Mouse (Mus musculus) intestine, embryonic 14.5 days (tissue): ENCODE results near the gene Asic1. TPM values are rescaled to one million over a fixed set of nuclear protein-coding genes. Genes with fewer than 3 reads are reported as not detected.

Experiments
- ATAC-seq: fragments of 200-750 bp; cut with Nextera tagmentation; replicated peaks from 2 replicates; pipeline ENCODE4 v1.8.0; 2017; ENCODE audit warnings: low read depth, moderate number of reproducible peaks, moderate TSS enrichment, moderate library complexity; ENCODE audit not compliant: low FRiP score, low TSS enrichment
- DNase-seq: peaks from one replicate; pipeline ENCODE4 v3.0.0-alpha.2; 2018; ENCODE audit warnings: low spot score
- H3K27ac ChIP-seq: fragments of 300-500 bp; sonication (generic); 2 replicates; pipeline ENCODE4 v1.5.1; 2014; ENCODE audit warnings: low read depth, mild to moderate bottlenecking, control low read depth
- H3K27me3 ChIP-seq: fragments of 300-500 bp; sonication (generic); replicated peaks from 2 replicates; pipeline ENCODE4 v1.6.1; 2014; ENCODE audit warnings: low read length, control low read depth; ENCODE audit not compliant: control insufficient read depth, insufficient read depth
- H3K36me3 ChIP-seq: fragments of 300-500 bp; sonication (generic); 2 replicates; pipeline ENCODE4 v1.6.1; 2014; ENCODE audit warnings: low read length, control low read depth; ENCODE audit not compliant: control insufficient read depth, insufficient read depth
- H3K4me1 ChIP-seq: fragments of 300-500 bp; sonication (generic); replicated peaks from 2 replicates; pipeline ENCODE4 v1.6.1; 2014; ENCODE audit warnings: low read length, control low read depth, mixed read lengths; ENCODE audit not compliant: control insufficient read depth, insufficient read depth
- H3K4me2 ChIP-seq: fragments of 300-500 bp; sonication (generic); 2 replicates; pipeline ENCODE4 v1.6.1; 2014; ENCODE audit warnings: low read length
- H3K4me3 ChIP-seq: fragments of 300-500 bp; sonication (generic); 2 replicates; pipeline ENCODE4 v1.5.1; 2014; ENCODE audit warnings: low read depth, low read length, control low read depth, mixed read lengths
- H3K9ac ChIP-seq: fragments of 300-500 bp; sonication (generic); 2 replicates; pipeline ENCODE4 v1.6.1; 2014; ENCODE audit warnings: mild to moderate bottlenecking, low read length
- H3K9me3 ChIP-seq: fragments of 300-500 bp; sonication (generic); 2 replicates; pipeline ENCODE4 v1.6.1; 2016; ENCODE audit warnings: low read length, control low read depth; ENCODE audit not compliant: control insufficient read depth
- WGBS: fragments of 180-500 bp; shearing (Covaris S2); extraction: QIAGEN DNeasy Blood & Tissue Kit; methylation state at CpG from one replicate; pipeline ENCODE4 v1.1.7; 2014; 5-methylcytosine and 5-hydroxymethylcytosine counted together
- polyA plus RNA-seq: library from polyadenylated mRNA; unstranded; fragments of >200 nt; fragmentation: Nextera tagmentation; extraction: Ambion mirVana; gene quantifications from 2 replicates; pipeline ENCODE4 v1.2.1, GENCODE M21; 2014

Gene Asic1
- polyA plus RNA-seq, 1 experiment from 2014 or later, result 1.7 TPM

- ATAC-seq, result no peak
- 88% methylated on average over 12 of the region's 12 CpGs for WGBS
Measured at GRCm38 (mm10) chr15:99716814-99717213, 46.6 kb downstream of the Asic1 start.

DNA sequence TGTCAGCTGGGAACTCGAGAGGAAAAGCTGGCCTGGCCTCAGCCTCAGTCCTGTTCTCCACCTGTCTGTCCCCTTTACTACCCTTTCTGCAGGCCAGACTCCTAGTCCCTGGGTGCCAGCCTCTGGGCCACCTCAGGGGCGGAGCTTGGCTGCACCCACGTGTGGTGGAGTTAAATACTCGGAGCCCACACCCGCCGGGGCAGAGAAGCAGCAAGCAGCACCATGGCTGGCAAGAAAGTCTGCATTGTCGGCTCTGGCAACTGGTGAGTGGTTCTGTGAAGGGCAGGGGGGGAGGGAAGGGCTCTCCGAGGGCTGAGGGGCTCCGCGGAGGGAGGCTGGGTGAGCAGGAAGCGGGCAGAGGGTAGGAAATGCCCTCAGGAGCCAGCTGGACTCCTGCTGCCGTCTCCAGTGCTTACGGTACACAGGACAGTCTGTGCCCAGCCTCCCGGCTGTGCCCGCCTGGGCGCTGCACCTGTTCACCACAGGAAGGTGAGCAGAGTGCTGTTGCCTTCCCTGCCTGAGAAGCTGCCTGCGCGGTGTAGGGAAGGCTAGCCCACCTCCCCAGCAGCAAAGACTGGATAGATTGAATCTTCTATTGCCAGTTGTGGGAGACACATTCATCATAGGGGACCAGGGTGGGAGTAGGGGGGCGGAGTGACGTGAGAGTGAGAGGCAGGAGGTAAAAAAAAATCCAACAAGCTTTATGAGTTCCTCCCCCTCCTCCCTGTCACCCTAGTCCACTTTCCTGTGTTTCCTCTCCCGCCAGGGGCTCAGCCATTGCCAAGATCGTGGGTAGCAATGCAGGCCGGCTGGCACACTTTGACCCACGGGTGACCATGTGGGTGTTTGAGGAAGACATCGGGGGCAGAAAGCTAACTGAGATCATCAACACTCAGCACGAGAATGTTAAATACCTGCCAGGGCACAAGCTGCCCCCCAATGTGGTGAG lies 47.5 kb downstream of the Asic1 start, which contains the start of gene Gpd1:
Gpd1 (plus strand) TSS at position 130 of the 949 bp plus-strand sequence.
- no peak within 1 kb of the TSS for H3K4me2 ChIP-seq
- ATAC-seq (no peak), DNase-seq (no peak)
- no peak within 1 kb of the TSS for H3K27ac ChIP-seq
- peaks cover 24% of the 10 kb centered on the region for H3K36me3 ChIP-seq
- no peak within 1 kb of the TSS for H3K4me3 ChIP-seq
- no peak within 1 kb of the TSS for H3K9ac ChIP-seq
- H3K9me3 ChIP-seq, result no peaks in the 10 kb centered on the region
- no peaks in the 10 kb centered on the region for H3K4me1 ChIP-seq
- WGBS, result 66% methylated on average over 26 of the region's 26 CpGs
- H3K27me3 ChIP-seq, result no peaks in the 10 kb centered on the region

More at GRCm38 (mm10) chr15:99716814-99717213, 46.6 kb downstream of the Asic1 start:
- Histone ChIP-seq H3K9ac (no peak overlapping the region), H3K4me1 (no peaks in the 10 kb centered on the region), H3K27ac (no peak overlapping the region), H3K4me3 (no peak overlapping the region), H3K4me2 (no peak overlapping the region), H3K9me3 (no peaks in the 10 kb centered on the region), H3K27me3 (no peaks in the 10 kb centered on the region), H3K36me3 (peaks cover 33% of the 10 kb centered on the region)
- no peak for DNase-seq

DNA sequence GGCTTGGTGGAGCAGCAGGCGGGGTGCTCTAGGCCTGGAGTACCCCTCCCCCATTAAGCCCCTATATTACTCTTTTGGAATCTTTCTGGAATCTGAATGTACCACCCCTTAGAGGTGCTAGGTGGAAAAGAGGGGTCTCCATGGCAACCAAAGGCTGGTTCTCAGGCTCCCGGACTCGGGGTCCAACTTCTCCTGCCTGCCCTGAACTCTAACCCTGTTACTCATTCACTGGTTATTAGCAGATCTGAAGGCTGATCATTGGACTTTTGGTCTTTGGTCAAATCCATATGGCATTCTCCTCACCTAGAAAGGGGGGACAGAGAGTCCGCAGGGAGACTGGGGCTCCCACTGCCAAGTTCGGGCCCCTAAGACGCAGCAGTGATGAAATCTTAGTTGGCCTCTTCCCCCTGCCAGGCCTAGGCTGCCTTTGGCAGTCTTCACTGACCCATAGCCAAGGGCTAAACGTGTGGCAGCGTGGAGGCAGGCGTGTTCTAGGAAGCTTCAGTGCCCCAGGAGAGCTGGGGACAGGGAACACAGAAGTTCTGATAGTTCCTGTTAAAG lies 48.4 kb downstream of the Asic1 start:
- WGBS, result 88% methylated on average over 9 of the region's 9 CpGs

GRCm38 (mm10) chr15:99719865-99720264 lies 49.7 kb downstream of the Asic1 start:
- no peak for DNase-seq
- Histone ChIP-seq H3K9ac (no peak overlapping the region), H3K4me2 (no peak overlapping the region), H3K27me3 (no peaks in the 10 kb centered on the region), H3K36me3 (peaks cover 7% of the 10 kb centered on the region; the same call in 1 of the 2 replicates), H3K27ac (no peak overlapping the region), H3K4me1 (peaks cover 11% of the 10 kb centered on the region), H3K9me3 (no peaks in the 10 kb centered on the region), H3K4me3 (no peak overlapping the region)
- WGBS, result 71% methylated on average over 8 of the region's 8 CpGs
- no peak for ATAC-seq

More for the DNA sequence above, 48.4 kb downstream of the Asic1 start:
- no peaks in the 10 kb centered on the region for H3K27me3 ChIP-seq
- H3K36me3 ChIP-seq, result peaks cover 16% of the 10 kb centered on the region
- H3K27ac ChIP-seq, result no peak overlapping the region
- no peak for DNase-seq
- H3K9me3 ChIP-seq, result no peaks in the 10 kb centered on the region
- peaks cover 2% of the 10 kb centered on the region for H3K4me1 ChIP-seq
- no peak overlapping the region for H3K9ac ChIP-seq
- H3K4me2 ChIP-seq, result no peak overlapping the region
- no peak for ATAC-seq
- H3K4me3 ChIP-seq, result no peak overlapping the region

DNA sequence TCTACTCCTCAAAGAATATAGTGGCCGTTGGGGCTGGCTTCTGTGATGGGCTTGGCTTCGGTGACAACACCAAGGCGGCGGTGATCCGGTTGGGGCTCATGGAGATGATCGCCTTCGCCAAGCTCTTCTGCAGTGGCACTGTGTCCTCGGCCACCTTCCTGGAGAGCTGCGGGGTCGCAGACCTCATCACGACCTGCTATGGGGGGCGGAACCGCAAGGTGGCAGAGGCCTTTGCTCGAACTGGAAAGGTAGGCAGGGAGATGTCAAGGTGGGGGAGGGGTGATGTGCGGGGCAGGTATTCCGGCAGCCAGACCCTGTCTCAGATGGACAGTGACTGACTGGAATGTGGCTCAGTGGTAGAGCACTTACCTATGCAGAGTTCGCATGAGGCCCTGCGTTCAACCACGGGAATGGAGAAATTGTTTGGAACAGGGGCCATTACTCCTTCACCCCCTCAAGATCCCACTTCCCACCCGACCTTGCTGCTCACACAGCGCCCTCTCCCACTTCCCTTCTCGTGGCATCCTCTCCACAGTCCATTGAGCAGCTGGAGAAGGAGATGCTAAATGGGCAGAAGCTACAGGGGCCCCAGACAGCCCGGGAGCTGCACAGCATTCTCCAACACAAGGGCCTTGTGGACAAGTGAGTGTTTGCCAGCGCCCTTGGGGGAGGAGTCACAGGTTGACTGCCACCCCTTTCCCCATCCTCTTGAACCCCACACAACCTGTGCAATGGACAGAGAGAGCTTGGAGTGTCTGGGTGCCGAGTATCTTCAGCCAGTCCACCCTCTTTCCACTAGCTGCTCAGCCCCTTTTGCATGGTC lies 52.0 kb downstream of the Asic1 start:
- ATAC-seq (no peak), DNase-seq (no peak)
- Histone ChIP-seq H3K9me3 (no peaks in the 10 kb centered on the region), H3K27ac (no peak overlapping the region), H3K36me3 (no peaks in the 10 kb centered on the region), H3K9ac (no peak overlapping the region), H3K4me1 (peaks cover 14% of the 10 kb centered on the region), H3K27me3 (no peaks in the 10 kb centered on the region), H3K4me2 (no peak overlapping the region), H3K4me3 (no peak overlapping the region)
- 78% methylated on average over 25 of the region's 25 CpGs for WGBS

- WGBS, result 60% methylated on average over 10 of the region's 10 CpGs
- no peak overlapping the region for H3K27ac ChIP-seq
- peaks cover 7% of the 10 kb centered on the region for H3K36me3 ChIP-seq
- ATAC-seq (no peak), DNase-seq (no peak)
- no peak overlapping the region for H3K4me2 ChIP-seq
- no peaks in the 10 kb centered on the region for H3K27me3 ChIP-seq
- H3K4me3 ChIP-seq, result no peak overlapping the region
- H3K9ac ChIP-seq, result no peak overlapping the region
- no peaks in the 10 kb centered on the region for H3K9me3 ChIP-seq
- peaks cover 14% of the 10 kb centered on the region for H3K4me1 ChIP-seq
Measured at GRCm38 (mm10) chr15:99723120-99723514, 52.9 kb downstream of the Asic1 start.

GRCm38 (mm10) chr15:99723515-99724291 lies 53.5 kb downstream of the Asic1 start:
- peak overlapping the region; percentile 55; the same call in 1 of the 2 replicates for H3K4me2 ChIP-seq
- ATAC-seq, result no peak
- no peak for DNase-seq
- H3K36me3 ChIP-seq, result peaks cover 13% of the 10 kb centered on the region
- H3K27me3 ChIP-seq, result no peaks in the 10 kb centered on the region
- H3K9ac ChIP-seq, result no peak overlapping the region; the same call in 1 of the 2 replicates
- H3K4me3 ChIP-seq, result no peak overlapping the region
- peaks cover 14% of the 10 kb centered on the region for H3K4me1 ChIP-seq
- peak overlapping the region; percentile 34; the same call in 1 of the 2 replicates for H3K27ac ChIP-seq
- WGBS, result 28% methylated on average over 11 of the region's 11 CpGs
- H3K9me3 ChIP-seq, result no peaks in the 10 kb centered on the region
